Mouse (Mus musculus): Measurements from ENCODE around the gene Ccdc121.

GRCm38 (mm10) chr1:181525996-181526395 lies 14.7 kb upstream of the Ccdc121 start:
- TF ChIP-seq CTCF (IDR thresholded peaks at IDR 0.05; ENCODE audit: low read depth, low read length) = no peak
- TF ChIP-seq POLR2A (IDR thresholded peaks at IDR 0.05; ENCODE audit: borderline replicate concordance, low read depth, low read length) = no peak

All from bone marrow macrophage, adult 2 months (primary cell).